Mouse (Mus musculus): ENCODE results near the gene Fam167b.

DNA sequence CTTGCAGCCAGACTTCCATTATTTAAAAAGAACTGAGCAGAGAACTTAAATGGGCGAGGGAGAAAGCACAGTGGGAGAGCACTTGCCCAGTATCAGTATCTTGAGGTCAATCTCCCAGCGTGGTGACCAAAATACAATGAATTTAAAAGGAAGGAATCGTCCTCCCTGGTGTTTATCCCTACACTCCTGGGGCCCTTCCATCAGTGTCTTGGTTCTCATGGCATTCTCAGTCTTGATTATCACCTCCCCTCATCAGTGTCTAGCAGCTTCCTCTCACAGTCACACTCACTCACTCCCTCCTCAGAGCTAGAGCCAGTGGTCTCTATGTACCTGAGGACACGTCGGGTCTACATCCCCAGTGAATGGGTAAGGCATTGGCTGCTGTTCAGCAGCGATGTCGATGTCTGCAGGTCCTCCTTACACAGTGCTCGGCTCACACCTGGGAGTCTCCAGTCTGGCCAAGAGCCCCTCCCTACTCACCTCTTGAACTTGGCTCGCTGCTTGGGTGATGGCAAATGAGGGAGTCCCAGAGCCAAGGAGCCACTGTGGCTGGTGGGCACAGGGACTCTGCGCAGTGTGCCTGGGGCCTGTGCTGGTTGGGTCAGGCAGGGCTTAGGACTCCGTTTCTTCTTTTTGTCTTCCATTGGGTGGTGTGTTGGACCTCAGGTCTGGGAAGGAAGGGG is 43.9 kb upstream of the Fam167b start:
- TF ChIP-seq CTCF (IDR thresholded peaks at IDR 0.05; ENCODE audit: low read depth) (no peak), EP300 (IDR thresholded peaks at IDR 0.05; ENCODE audit: low read depth) (no peak)

All from liver, postnatal 0 days (tissue).